Mouse (Mus musculus): ENCODE measurements at regions not wholly inside any gene's neighbourhood (a gene's known extent, or its start where the extent isn't known, plus 50 kb on each side); places are given as distances from the start of the nearest gene placed in this dataset.
A peak's percentile ranks its signal among the peaks of the same experiment; 100 is the strongest.
"Not testable (repeated sequence)": the region's sequence is repeated elsewhere in the genome, so short reads cannot be mapped to it uniquely, and the experiment has no call there.

GRCm38 (mm10) chr12:16379415-16379814, 231.4 kb downstream of the Lpin1 start:
- no peak for ATAC-seq (replicated peaks; ENCODE audit: poor library complexity, severe bottlenecking)

DNA sequence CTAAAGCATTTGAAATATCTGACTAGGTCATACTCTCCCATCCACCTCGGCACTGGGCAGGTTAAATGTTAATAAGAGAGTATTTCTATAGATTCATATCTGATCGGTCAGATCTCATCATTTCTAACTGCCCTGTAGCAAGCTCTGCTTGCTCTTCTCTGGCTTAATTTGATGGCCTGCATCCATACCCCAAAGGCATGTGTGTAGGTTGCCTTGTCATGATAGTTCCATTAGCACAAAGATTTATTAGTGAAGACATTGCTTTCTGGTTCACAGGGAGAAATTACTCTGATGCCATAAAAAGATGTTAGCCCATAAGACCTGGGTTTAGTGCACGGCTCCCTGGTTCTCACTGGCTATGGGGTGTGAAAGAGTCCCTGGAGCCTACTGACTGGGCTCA, 232.3 kb downstream of the Lpin1 start:
- ATAC-seq (replicated peaks; ENCODE audit: poor library complexity, severe bottlenecking), result no peak

- no peak for ATAC-seq (replicated peaks; ENCODE audit: poor library complexity, severe bottlenecking)
These were observed 236.3 kb downstream of the Lpin1 start for GRCm38 (mm10) chr12:16374331-16374996.

GRCm38 (mm10) chr12:16370061-16370460, 240.7 kb downstream of the Lpin1 start:
- no peak for ATAC-seq (replicated peaks; ENCODE audit: poor library complexity, severe bottlenecking)

GRCm38 (mm10) chr12:16362341-16362740, 248.4 kb downstream of the Lpin1 start:
- ATAC-seq (replicated peaks; ENCODE audit: poor library complexity, severe bottlenecking), result no peak

- ATAC-seq (replicated peaks; ENCODE audit: poor library complexity, severe bottlenecking), result no peak
These were observed 251.9 kb downstream of the Lpin1 start for GRCm38 (mm10) chr12:16358831-16359230.

DNA sequence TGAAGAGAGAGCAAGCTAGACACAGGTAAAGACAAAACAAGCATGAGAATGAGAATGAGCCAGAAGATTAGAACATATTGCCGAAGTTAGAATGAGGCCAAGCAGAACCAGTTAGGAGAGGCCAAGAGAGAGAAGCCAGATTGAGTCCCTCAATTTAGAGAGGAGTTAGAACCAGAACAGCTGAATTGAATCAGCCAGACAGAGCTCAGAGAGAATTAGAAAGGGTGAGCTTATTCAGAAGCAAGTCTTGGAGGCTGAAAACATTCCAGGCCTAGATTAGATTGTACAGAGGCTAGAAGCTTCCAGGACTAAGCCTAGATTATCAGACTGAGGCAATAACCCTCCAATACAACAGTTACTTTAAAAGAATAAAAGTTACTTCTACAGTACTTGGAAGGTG, 256.1 kb downstream of the Lpin1 start:
- ATAC-seq (replicated peaks; ENCODE audit: poor library complexity, severe bottlenecking), result no peak

- ATAC-seq (replicated peaks; ENCODE audit: poor library complexity, severe bottlenecking), result no peak
These were observed 259.0 kb downstream of the Lpin1 start for GRCm38 (mm10) chr12:16351751-16352150.

- no peak for ATAC-seq (replicated peaks; ENCODE audit: poor library complexity, severe bottlenecking)
These were observed 261.5 kb downstream of the Lpin1 start for GRCm38 (mm10) chr12:16349310-16349709.

GRCm38 (mm10) chr12:16344021-16344420, 266.7 kb downstream of the Lpin1 start:
- ATAC-seq (replicated peaks; ENCODE audit: poor library complexity, severe bottlenecking), result no peak

DNA sequence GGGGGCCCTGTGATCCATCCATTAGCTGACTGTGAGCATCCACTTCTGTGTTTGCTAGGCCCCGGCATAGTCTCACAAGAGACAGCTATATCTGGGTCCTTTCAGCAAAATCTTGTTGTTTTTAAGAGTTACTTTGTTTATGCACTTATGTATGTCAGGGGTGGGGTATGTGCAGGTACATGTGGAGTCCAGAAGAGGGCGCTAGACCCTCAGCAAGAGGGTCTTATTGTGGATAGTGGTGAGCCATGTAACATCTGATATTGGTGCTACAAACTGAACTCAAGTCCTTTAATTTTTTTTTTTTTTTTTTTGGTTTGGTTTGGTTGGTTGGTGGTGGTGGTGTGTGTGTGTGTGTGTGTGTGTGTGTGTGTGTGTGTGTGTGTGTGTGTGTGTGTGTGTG, 268.7 kb downstream of the Lpin1 start:
- ATAC-seq (replicated peaks; ENCODE audit: poor library complexity, severe bottlenecking), result not testable (repeated sequence)

DNA sequence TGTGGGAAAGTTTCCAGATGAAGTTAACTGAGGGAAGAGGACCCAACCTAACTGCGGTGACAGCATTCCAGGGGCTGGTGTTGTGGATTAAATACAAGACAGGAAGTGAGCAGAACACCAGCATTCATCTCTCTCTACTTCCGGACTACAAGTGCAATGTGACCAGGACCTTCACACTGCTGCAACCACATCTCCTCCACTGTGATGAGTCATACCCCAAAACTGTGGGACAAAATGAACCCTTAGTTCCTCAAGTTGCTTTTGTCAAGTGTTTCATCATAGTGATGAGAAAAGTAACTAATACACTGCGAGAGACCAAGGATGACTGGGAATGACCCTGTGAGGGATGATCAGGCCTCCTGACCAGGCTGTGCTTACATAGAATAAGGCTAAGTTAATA, 279.3 kb downstream of the Lpin1 start:
- ATAC-seq (replicated peaks; ENCODE audit: poor library complexity, severe bottlenecking), result peak; percentile 44

GRCm38 (mm10) chr12:16329129-16329528, 281.6 kb downstream of the Lpin1 start:
- no peak for ATAC-seq (replicated peaks; ENCODE audit: poor library complexity, severe bottlenecking)

- ATAC-seq (replicated peaks; ENCODE audit: poor library complexity, severe bottlenecking), result no peak
These were observed 290.0 kb downstream of the Lpin1 start for GRCm38 (mm10) chr12:16320536-16321402.

DNA sequence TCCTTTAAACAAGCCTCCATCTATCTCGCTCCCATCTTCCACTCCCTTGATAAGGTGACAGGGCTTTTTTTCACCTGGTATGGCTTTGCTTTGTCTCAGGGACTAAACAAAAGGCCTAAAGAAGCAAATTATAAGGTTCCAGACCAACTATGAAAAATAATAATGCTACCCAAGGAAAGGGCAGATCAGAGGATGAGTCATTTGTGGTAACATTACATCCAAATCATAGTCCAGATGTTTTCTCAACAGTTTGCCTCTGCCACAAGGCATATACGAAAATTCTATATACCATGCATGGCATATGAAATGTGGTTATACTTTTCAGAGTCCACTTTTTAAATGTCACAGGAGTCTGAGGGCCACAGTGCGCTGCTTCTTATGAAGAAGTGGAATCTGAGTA, 302.7 kb downstream of the Lpin1 start:
- ATAC-seq (replicated peaks; ENCODE audit: poor library complexity, severe bottlenecking), result no peak

- ATAC-seq (replicated peaks; ENCODE audit: poor library complexity, severe bottlenecking), result no peak
These were observed 305.9 kb downstream of the Lpin1 start for GRCm38 (mm10) chr12:16304701-16305377.

DNA sequence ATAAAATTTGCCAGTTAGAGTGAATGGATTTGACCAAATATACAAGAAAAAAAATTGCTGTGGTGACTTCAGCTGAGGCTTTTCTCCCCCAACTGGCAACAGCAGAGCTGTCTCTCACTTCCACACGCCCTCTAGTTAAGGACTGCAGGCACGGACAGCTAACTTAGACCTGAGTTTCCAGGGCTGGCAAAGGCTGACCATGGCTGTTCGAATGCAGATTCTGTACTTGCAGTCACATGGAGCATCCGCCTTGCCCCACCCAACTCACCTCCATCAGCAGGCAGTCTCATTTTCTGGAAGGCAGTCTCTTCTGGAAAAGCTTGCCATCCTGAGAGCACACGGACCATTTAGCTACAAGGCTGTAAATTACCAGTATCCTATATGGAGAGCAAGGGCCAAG, 325.7 kb downstream of the Lpin1 start:
- no peak for ATAC-seq (replicated peaks; ENCODE audit: poor library complexity, severe bottlenecking)

DNA sequence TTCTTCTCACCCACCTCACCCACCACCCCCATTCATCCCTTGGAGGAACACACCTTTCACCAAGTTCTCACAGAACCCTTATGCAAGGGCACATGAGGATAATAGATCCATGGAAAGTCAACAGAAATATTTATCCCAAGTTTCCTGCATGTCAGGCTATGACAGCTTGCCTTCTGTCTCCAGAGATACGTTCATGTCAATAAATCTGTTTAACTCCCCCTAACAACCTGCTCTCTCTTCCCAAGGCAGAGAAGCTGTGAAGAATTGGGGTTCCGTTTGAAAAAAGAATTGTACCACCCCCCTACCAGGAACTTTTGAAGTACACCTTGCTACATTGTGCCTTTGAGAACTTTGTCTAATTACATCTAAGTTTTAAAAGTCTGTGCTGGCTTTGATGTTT, 331.6 kb downstream of the Lpin1 start:
- ATAC-seq (replicated peaks; ENCODE audit: poor library complexity, severe bottlenecking), result no peak

GRCm38 (mm10) chr12:16277567-16278332, 333.0 kb downstream of the Lpin1 start:
- ATAC-seq (replicated peaks; ENCODE audit: poor library complexity, severe bottlenecking), result no peak

GRCm38 (mm10) chr12:16277144-16277543, 333.6 kb downstream of the Lpin1 start:
- ATAC-seq (replicated peaks; ENCODE audit: poor library complexity, severe bottlenecking), result no peak

DNA sequence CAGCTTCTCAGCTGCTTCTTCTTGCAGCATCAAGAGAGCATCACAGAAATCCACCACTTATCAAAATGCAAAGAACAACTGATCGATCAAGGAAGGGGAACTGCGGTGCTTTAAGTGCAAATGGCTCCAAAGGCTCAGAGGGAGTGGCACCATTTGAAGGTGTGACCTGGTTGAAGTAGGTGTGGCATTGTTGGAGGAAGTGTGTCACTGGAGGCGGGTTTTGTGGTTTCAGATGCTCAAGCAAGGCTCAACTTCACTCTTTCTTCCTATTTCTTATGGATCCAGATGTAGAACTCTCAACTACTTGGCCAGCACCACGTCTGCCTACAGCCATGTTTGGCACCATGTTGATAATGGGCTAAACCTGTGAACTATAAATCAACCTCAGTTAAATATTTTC, 334.5 kb downstream of the Lpin1 start:
- no peak for ATAC-seq (replicated peaks; ENCODE audit: poor library complexity, severe bottlenecking)
